Mouse (Mus musculus) T-helper 1 cell (primary cell): ENCODE data around the gene Rnf38.

Experiments
- in situ Hi-C: fragments of 300-600 bp; cut with MboI, MseI; formaldehyde crosslinking; loops from one replicate; pipeline ENCODE4 v1.15.1; 2025; ENCODE audit warnings: high pct_unique_total_duplicates

Rnf38 gene

DNA sequence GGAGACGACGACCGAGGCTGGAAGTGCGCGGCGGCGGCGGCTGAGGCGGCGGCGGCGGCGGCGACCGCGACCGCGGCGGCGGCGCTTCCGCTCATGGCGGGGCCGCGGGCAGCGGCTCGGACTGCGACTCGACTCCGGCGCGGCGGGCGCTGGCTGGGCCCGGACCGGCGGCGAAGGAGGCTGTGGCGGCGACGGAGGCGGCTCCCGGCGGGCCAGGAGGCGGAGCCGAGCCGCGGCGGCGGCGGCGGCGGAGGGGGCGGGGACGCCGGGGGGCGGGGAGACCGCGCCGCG, at the start of gene Rnf38:
Gene Rnf38, minus strand, starts transcription at position 77 of the 291 bp plus-strand sequence.
- in situ Hi-C loops: no loop called here

- in situ Hi-C loops: loop anchor here (10.0 kb wide), 1 partner anchor 107 kb away; no protein-coding TSS in a partner anchor
These were observed 48.1 kb upstream of the Rnf38 start for GRCm38 (mm10) chr4:44281597-44282265.

DNA sequence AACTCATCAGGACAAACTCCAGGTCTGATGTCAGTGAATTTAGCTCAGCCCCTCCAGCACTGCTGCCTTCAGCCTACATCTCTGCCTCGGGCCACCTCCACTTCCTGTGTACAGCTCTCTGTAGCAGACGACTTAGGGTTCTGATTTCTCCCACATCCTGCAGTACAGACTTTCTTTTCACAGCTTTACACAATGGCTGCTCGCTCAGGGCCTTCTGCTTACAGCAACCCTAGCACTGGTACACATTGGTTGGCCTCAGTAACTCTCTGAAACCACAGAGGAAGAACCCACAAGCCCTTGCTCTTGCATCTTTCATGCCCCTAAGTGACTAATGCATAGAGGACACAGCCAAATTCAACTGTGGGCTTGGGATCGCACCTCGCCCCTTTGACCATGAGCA, 37.5 kb upstream of the Rnf38 start:
- in situ Hi-C loops: no loop called here

GRCm38 (mm10) chr4:44269376-44269817, 35.8 kb upstream of the Rnf38 start:
- in situ Hi-C loops: no loop called here

DNA sequence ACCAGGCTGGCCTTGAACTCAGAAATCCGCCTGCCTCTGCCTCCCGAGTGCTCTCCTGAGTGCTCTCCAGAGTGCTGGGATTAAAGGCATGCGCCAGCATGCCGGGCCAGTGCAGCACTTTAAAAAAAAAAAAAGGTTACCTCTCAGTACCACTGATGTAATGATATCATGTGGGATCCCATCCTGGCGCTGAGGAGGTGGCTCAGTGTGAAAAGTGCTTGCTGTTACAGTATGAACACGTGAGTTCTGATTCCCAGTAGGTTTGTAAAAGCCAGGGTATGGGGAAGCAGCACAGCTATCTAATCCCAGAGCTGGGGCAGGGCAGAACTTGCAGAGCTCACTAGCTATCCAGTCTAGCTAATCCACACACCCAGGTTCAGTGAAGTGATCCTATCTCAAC, 33.8 kb upstream of the Rnf38 start:
- in situ Hi-C loops: no loop called here

- in situ Hi-C loops: no loop called here
These were observed 31.9 kb upstream of the Rnf38 start for GRCm38 (mm10) chr4:44265500-44265899.

GRCm38 (mm10) chr4:44260244-44260643, 26.7 kb upstream of the Rnf38 start:
- in situ Hi-C loops: no loop called here

DNA sequence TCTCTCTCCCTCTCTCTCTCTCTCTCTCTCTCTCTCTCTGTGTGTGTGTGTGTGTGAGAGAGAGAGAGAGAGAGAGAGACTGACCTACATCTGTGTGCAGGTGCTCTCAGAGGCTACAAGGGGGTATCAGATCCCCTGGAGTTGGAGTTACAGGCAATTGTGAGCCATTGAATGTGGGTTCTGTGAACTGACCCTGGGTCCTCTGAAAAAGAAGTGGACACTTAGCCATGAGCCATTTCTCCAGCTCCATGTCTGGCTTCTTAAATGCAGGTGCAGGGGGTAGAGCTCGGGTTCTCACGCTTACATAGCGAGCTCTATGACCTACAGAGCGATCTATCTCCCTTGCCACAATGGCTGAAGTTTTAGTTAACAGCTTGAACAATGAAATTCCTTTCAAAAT, 25.5 kb upstream of the Rnf38 start:
- in situ Hi-C loops: no loop called here

- in situ Hi-C loops: no loop called here
These were observed 21.0 kb upstream of the Rnf38 start for GRCm38 (mm10) chr4:44254579-44254978.

- in situ Hi-C loops: no loop called here
These were observed 19.6 kb upstream of the Rnf38 start for GRCm38 (mm10) chr4:44253191-44253590.

DNA sequence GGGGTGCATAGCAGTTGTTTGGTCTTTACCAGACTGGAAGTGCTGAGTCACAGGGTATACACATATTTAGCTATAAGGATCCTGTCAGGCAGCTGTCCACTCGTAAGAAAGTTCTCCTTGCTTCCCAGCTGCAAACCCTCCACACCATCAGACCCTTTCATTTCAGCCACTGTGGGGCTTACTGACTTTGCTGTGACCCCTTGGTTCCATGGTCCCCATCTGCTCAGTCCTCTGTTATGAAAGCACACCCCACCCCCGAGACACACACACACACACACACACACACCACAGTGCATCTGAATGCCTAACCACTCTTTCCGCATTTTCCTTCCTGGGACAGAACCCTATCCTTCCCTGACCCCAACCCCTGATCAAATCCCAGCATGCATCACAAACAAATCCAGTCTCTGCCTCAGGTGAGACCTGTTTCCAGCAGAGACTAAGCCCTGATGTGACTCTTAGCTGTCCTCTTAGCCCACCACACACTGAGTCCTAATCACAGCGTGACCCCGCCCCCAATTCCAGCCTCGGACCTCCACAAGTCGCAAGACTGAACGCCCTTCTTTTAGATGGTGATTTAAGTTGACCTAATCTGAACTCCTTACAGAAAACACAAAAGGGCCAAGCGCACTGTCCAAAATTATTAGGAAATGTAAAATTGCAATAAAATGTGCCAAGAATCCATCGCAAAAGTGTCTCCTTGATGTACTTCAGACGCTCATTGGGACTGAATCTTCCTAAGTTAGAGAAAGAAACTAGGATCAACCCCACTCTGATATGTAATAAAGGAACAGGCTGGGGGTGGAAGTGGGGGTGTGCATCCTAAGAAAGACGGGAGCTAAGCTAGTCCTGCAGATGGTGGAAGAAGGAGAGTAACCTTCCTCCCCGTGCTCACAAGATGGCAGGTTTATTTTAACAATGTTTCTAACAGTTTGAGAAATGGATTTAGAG, 18.7 kb upstream of the Rnf38 start:
- in situ Hi-C loops: no loop called here

DNA sequence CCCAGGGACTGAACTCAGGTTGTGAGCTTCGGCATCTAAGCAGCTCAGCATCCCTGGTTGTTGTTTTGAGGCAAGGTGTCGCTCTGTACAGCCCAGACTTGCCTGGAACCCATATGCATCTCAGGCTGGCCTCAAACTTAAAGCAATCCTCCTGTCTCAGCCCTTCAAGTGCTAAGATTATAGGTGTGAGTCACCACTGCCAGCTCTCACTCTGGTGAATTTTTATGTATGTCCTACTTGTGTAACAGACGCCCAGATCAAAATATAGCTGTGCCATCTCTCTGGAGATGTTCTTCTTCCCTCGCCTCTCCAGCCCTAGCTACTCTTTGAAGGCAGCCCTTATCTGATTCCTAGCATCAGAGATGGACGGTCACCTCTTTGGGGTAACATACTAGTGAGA, 17.9 kb upstream of the Rnf38 start:
- in situ Hi-C loops: no loop called here

DNA sequence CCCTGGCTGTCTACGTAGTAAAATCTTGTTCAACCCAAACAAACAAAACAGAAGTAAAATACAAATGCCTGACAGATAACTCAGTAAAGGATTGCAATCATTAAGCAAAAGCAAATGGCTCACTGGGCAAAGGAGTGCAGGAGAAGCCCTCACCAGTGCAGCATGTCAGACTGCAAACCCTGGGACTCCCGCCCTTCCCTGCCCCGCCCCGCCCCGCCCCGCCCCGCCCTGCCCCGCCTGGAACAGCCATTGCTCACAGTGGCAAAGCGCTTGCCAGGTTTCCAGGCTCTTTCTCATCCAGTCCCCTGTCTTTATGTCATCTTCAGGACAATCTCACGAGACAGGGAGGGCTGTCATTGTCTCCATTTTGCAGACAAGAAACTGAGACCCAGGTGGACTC, 16.1 kb upstream of the Rnf38 start:
- in situ Hi-C loops: no loop called here

DNA sequence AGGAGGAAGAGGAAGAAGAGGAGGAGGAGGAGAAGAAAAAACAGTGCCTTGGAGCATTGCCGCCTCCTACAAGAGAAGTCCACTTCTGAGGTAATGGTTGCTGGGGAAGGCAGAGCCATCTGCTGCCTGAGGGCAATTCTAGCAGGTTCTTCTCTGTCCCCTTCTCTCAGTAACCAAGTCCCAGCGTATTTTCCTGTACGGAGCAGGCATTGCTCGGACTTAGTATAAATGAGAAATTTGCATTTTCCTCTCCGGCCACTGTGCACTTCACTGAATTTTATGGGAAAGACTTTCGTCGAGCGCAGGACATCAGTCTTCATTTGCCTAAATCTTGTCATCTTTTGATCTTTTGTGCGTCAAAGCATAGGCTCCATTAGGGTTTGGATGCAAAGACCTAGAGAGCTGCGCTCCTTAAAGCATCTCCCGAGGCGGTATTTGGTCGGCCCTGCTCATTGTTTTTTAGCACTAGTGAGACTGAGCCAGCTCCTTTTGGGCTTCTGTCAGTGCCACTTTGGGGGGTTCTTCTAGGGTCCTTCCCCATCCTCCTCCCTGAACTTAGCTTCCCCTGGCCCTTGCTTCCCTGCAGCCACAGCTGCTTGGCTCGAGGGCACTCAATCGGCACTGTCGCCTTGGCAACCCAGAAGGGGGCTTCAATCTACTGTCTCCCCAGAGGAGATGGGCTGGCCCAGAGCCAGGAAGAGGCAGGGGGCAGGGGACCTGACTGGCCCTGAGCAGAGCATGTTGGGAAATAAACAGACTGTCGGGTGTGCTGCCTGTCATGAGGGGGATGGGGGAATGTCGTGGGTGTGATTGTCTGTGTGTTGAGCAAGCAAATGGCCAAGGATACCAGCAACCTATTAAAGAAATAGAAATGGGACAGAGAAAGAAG, 13.7 kb upstream of the Rnf38 start:
- in situ Hi-C loops: no loop called here

DNA sequence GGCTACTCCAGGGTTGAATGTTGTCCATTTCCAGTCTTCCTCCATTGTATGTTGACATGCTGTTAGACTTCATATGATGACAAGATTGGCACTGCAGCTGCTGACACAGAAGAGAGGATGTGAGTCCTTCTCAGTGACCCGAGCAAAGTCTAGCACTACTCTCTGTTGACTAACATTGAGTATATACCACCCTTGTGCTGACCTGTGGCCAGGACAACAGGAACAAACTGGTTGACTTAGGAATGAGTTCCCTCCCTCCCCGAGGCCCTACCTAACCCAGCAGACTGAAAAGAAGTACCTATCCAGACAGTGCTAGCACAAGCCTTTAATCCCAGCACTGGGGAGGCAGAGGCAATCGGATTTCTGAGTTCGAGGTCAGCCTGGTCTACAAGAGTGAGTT, 12.7 kb upstream of the Rnf38 start:
- in situ Hi-C loops: no loop called here

DNA sequence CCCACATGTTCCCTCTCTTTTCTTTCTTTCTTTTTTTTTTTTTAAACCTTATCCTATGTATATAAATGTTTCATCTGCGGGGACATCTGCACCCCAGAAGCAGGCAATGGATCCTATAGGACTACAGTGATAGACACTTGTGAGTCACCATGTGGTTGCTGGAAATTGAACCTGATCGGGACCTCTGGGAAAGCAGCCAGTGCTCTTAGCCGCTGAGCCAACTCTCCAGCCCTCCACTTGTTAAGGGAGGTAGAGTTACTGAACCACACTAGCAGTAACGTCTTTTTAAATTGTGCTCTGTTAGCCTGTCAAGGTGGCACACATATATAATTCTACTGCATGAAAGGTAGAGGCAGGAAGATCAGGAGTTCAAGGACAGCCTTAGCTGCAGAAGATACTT, 8.0 kb upstream of the Rnf38 start:
- in situ Hi-C loops: no loop called here

GRCm38 (mm10) chr4:44235946-44236345, 2.4 kb upstream of the Rnf38 start:
- in situ Hi-C loops: loop anchor here (5.0 kb wide), 1 partner anchor 1106 kb away; the partner anchor contains the start of genes Dcaf10 and Exosc3

- in situ Hi-C loops: no loop called here
These were observed 646 bp upstream of the Rnf38 start for GRCm38 (mm10) chr4:44234004-44234866.

DNA sequence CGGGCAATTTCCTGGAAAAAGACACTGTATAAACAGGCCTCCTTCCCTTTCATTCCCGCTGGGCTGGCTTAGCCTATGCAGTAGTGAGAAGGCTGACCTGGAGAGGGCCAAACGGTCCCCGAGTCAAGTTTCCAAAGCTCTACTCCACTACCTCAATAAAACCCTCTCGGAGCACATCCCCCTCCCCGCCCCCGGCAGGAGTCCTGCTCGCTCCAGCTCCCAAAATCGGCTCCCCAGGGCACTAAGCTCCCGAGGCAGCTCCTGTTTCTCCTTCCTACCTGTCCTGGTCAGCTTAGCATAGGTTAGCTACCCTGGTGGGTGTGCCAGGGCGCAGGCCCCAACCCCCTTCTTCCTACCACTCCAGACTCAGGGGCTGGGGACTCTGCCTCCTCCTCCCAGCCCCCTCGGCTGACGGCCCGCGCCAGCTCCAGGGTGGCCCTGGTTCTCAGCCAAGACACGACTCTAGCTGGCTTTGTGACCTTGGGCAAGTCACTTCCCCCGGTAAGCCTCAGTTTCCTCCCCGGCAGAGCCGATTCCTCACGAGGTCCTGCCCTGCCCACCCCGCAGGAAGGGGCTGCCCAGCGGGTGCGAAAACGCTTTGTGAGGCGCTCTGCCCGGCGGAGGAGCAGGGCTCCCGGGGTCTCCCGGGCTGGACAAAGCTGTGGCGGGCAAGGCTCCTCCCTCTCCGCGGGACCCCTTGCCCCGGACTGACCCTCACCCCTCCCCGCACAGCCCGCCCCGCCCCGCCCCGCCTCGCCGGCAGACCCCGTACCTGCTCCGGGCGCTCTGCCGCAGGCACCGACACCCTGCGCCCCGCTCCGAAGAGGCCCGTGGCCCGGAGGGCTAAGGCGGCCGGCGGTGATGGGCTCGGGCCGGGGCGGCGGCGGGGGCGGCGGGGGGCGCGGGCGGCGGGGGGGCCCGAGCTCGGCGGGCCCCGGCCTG, 547 bp downstream of the Rnf38 start:
- in situ Hi-C loops: no loop called here

GRCm38 (mm10) chr4:44225128-44225527, 8.5 kb downstream of the Rnf38 start:
- in situ Hi-C loops: no loop called here
